Mouse (Mus musculus) leukemia stem cell, adult 10-12 weeks (primary cell): ENCODE measurements around the gene Kcna3. TPM values are rescaled to one million over a fixed set of nuclear protein-coding genes. Genes with fewer than 3 reads are reported as not detected.

Experiments used
- polyA plus RNA-seq: library from polyadenylated mRNA; stranded (reverse); fragments of >175 nt; gene quantifications from 2 replicates; pipeline ENCODE4 v1.2.3, GENCODE M21; 2012; ENCODE audit warnings: low replicate concordance

Kcna3 gene
- 8.2 and 14.9 TPM in 2 replicates for polyA plus RNA-seq

GRCm38 (mm10) chr3:107035521-107036457, at the start of gene Kcna3:
Gene Kcna3 (plus strand): TSS chr3:107036169.

Other genes starting within 250 kb of the Kcna3 start
- 0.16 and 4.1 TPM in 2 replicates for gene Cd53, start 246.0 kb upstream of the Kcna3 start, polyA plus RNA-seq
- gene Olfr266, start 209.9 kb upstream of the Kcna3 start, polyA plus RNA-seq: not detected in 2 replicates
- gene Kcna2, start 65.0 kb downstream of the Kcna3 start, polyA plus RNA-seq: 0.20 and 0.71 TPM in 2 replicates
- gene Kcna10, start 146.9 kb downstream of the Kcna3 start, polyA plus RNA-seq: not detected in 2 replicates
- not detected in 2 replicates for gene Cym, start 185.6 kb downstream of the Kcna3 start, polyA plus RNA-seq
- gene A630076J17Rik, start 194.4 kb downstream of the Kcna3 start, polyA plus RNA-seq: not detected in 2 replicates
- gene Prok1, start 203.5 kb downstream of the Kcna3 start, polyA plus RNA-seq: 0.10 TPM in 1 of 2 replicates, not detected in the other
- 6.4 and 7.3 TPM in 2 replicates for gene Lamtor5, start 242.7 kb downstream of the Kcna3 start, polyA plus RNA-seq